Mouse (Mus musculus) MEL-GATA-1-ER (cell line): Measurements from ENCODE around the gene Adss.

ENCODE experiments used
- DNase-seq: peaks from one replicate; pipeline ENCODE4 v3.0.0-alpha.2; 2012; ENCODE audit warnings: low read depth; ENCODE audit errors: extremely low read depth

Adss gene

GRCm38 (mm10) chr1:177729043-177730024 is 67.0 kb downstream of the Adss start, which contains the start of gene 1700016C15Rik:
Gene 1700016C15Rik, plus strand, starts transcription at chr1:177729814.
- no peak for DNase-seq

GRCm38 (mm10) chr1:177727883-177728525 is 68.3 kb downstream of the Adss start:
- DNase-seq, result no peak

- no peak for DNase-seq
Observed at GRCm38 (mm10) chr1:177726870-177727269, 69.4 kb downstream of the Adss start.

DNA sequence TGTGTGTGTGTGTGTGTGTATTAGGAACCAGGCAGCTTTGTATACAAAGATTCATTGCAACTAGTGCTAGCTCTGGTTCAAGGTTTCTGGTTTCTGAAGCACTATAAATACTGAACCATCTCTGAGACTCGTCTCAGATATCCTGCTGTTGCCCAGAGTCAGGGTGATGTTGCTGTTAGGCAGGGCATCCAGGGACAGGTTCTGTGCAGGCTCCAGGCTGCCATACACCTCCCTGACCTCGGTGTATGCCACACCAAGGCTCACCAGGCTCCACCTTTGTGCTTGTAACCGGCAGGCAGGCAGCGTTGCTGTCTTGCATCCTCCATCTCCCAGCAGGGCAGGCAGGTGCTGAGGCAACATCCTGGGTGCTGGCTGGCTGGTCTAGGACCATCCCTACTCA is 72.5 kb downstream of the Adss start:
- DNase-seq, result no peak

- no peak for DNase-seq
Observed at GRCm38 (mm10) chr1:177719029-177719427, 77.3 kb downstream of the Adss start.

- DNase-seq, result no peak
Observed at GRCm38 (mm10) chr1:177718340-177719028, 77.8 kb downstream of the Adss start.

DNA sequence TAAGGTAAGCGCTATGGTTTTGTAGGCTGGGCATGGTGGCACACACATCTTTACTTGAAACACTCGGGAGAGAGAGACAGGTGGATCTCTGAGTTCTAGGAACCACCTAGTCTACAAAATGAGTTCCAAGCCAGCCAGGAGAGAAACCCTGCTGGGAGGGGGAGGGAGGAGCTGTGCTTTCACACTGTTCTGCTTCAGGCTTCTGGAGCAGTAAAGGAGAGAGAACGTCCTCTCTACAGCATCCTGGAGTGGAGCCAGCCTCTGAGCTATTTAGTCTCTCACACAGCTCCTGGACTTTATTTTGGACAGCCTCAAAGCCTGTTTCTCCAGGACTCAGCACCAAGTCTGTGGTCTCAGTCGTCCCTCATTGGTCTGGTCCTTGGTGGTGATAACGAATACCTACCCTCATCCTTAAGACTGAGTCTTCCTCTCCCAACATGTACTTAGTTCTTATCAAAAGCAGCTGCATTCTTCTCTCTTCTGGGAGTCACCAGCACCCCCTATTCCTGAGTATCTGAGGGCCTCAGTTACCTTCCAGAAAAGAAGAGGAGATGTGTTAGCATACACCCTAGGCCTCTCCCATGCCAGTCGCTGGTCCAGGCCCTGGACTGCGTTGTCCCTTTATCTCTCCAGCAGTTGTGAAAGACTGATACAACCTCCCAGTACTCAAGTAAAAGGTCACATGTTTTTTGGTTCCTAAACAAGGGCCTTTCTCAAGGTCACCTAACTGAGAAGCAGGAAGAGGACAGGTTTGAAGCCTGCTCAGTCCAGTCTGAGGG is 79.1 kb downstream of the Adss start:
- no peak for DNase-seq

DNA sequence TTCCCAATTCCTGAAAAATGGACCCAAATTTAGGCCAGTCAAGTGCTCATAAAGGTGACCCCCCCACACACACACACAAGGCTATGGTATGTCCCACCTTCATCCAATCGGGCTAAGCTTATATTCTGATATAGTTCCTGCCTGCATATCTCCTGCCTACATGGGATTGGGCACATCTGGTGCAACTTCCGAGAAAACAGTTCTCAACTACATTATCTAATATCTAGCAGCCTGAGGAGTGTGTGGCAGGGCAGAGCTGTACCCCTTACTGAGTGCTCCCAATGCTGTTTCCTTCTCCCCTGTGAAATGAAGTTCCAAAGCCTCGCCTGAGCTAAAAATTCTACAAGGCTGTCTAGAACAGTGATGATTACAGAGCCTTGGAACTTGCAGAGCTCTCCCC is 79.9 kb downstream of the Adss start:
- no peak for DNase-seq

DNA sequence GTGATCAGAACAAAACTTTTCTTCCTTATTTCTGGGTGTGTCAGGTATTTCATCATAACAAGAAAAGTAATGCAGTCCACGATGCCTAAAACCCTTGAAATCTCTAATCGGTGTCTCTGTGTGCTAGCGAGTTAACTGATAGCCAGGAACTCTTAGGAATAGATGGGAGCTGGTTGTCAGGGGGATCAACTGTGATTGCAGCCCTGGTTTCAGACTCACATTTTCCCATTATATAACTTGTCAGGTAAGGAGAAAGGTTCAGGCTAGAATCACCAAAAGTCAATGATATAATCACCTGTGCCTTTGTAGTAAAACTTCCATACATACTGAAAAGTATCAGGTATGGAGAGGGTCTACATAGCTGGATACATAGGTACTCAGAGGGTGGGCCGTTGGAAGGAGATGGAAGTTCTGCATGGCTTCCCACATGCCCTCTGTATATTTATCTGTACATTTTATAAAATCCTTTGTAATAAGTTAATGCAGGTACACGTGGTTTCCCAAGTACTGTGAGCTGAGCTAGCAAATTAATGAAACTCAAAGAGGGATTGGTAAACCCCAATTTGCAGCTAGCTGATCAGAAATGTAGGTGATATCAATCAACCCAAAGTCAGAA is 81.8 kb downstream of the Adss start:
- DNase-seq, result no peak

DNA sequence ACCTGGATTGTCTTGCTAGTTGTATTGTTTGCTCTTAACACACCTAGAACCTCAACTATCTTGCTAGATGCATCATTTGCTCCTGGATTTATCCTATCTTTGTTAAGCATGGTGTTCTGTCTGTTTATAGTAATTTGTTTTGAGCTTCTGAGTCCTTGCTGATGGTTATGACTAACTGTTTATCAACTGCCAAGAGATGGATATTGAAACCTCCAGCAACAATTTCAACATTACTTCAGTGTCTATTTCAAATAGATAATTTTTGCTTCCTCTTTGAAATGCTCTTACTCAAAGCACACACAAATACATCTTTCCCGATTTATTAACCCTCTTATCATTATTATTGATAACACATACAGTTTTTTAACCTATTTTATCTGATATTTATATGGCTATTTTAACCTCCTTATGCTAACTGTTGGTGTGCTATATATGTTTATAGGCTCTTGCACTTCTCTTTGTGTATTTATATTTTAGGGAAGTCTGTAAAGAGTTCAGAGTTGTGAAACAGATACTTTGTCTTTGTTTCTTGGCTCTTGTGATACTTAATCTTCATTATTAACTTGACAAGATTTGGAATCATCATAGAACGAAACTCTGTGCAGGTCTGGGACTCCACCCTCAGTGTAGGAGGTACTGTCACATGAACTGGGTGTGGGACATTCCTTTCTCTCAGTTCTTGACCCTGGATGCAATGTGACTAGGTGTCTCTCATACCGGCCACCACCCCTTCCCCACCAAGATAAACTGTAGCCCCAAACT is 82.5 kb downstream of the Adss start:
- no peak for DNase-seq
